Mouse (Mus musculus): ENCODE data around the gene Htra3.

The Htra3 gene

DNA sequence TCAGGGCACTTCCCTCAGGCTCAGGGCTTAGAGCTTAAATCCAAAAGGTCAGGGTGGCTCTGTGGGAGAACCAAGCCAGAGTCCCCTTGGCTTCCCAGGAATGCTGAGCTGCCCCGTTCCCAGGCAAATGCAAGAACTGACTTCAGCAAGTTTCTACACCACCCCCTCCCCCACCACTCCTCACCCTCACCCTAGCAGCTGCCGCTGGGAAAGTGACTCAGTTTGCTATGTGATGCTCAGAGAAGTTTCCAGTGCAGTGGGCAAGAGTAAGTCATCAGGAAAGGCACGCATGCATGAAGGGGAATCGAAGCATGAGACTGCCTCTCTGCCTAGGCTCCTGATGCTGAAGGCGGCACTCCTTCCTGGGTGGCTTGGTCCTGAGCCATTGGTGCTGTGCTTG is 62.6 kb downstream of the Htra3 start:
- DNase-seq (ENCODE audit: low spot score in 2 of 2) = no peak

DNA sequence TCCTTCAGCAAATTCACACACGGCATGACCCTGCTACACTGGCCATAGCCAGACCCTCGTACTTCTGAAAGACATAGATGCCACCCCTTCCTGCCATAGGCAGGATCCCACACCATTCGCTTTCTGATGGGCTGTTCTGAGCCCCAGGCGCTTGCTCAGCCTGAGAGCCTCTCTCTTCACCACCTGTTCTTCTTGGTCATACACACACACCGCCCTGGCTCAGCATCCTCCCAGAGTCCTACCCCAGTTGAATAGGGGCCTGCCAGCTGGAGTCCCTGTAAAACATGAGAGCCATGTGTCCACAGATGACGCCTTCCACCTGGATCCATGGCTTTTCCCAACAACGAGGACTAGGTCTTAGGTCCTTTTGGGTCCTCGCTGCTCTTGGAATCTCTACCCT is 66.9 kb downstream of the Htra3 start:
- DNase-seq (ENCODE audit: low spot score in 2 of 2) = no peak

DNA sequence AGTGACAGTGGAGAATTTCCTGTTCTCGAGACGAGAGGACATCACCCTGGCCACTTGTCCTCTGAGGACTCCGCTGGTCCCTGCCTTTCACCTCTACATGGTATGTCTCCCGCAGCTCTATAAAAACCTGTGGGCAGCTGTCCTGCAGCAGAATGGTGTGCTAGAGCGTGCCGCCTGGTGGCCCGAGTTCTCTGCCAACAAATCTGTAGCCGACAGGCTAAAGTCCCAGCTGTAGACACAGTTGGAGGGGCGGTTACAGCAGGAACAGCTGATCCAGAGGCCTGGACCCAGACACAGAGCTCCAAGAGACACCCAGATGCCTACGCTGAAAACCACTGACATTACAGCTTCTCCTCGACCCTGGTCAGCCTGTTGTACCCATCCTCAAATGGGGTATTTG is 67.7 kb downstream of the Htra3 start:
- DNase-seq (ENCODE audit: low spot score in 2 of 2) = no peak

DNA sequence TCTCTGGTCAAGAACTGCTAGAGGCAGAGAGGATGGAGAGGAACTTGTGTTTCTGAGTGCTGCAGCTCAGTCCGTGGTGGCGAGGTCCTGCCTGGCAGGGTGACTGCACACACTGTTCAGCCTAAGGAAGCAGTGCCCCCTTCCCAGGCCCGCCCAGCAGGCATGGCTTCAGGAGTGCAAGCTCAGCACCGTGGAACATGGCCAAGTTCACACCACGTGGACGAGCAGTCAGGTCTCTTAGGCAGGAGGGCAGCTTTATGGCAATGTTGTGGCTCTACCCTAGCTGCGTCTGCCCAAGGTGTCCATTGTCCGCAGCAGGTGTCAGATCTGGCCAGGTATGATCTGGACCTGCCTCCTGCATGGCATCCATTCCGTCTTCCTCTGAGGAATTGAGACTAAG is 68.4 kb downstream of the Htra3 start:
- no peak for DNase-seq (ENCODE audit: low spot score in 2 of 2)

DNA sequence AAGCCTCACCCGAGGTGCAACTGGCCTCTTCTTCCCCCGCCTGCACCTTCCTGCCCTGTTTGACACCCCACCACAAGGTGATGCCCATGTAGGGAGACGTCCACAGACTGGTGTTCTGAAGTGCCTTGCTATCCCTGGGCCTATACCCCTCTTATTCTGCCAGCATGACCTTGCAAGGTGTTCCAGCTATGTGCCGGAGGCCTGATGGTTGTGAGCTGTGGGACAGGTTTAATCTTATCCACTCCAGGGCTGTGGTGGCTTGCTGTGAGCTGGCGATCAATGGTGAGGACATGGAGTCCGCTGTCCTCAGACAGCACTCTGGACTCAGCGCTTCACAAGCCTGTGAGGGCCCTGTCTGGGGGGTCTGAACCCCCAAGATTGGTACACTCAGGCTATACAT is 69.2 kb downstream of the Htra3 start:
- DNase-seq (ENCODE audit: low spot score in 2 of 2) = no peak

DNA sequence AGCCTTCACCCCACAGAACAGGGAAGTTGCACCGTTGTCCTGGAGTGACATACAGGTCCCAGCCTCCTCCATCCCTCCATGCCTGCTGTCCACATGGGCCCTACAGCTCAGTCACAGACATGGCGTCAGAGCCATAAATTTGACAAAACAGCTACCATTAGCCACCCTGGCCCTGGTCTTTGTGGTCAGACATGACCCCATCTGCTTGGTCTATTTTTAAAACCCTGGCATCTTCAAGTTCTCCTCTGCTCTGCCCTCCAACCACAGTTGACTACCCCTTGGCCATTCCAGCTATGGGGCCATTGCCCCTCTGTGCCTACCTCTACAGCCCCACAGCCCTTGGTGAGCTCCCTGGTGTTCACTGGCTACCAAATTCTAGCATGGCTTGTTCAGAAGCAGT is 69.6 kb downstream of the Htra3 start:
- DNase-seq (ENCODE audit: low spot score in 2 of 2) = no peak

DNA sequence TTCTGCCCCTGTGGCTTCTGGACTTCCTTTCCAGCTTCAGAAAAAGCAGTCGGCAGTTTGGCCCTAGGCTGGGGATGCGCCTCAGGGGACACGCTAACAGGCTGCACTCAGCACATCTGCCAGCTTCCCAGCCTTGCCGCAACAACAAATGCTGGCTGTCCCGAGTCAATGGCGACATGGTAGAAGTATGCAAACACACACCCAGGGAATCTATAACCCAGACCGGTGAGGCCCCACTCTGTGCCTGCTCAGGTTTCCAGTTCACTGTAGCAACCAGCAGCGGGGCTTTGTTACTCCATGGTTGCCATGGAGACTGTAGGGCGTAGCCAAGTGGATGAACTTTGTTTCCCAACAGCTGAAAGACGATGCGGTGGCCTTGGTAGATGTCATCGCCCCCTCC is 70.2 kb downstream of the Htra3 start:
- peak in 1 of 2 experiments; percentile 59 for DNase-seq (ENCODE audit: low spot score in 2 of 2)

DNA sequence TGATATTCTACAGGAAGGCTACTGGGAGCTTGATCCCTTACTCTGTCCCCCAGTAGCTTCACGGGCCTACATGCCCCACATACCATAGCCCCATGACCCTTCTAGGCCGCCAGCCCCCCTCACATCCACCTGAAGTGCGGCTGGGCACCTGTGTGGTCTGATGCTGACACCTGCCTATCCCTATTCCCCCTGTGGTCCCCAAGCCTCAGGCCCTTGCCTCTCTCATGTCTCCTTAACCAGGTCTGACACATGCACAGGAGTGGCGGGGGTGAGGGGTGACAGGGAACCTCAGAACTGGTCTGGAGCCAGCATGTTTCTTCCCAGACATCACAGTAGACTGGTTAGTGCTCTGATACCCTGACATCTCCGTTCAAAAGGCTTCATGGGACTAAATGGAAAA is 71.0 kb downstream of the Htra3 start:
- no peak for DNase-seq (ENCODE audit: low spot score in 2 of 2)

DNA sequence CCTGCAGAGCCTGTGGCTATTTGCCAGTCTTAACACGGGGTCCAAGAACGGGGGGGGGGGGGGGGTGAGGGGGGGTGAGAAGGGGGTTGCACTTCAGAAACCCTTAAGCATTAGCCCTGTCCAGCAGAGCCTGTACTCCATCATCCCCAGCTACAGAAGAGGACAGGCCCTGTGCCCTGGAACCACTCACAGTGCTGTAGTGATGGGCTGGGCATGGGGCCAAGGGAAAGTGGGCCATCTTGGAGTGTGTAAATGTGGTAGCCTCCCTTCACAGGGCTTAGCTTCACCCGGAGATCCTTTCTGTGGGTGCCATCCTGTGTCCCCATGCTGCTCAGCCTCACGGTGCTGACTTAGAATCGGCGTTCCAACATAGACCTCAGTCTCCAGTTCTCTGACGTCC is 71.8 kb downstream of the Htra3 start:
- no peak for DNase-seq (ENCODE audit: low spot score in 2 of 2)

DNA sequence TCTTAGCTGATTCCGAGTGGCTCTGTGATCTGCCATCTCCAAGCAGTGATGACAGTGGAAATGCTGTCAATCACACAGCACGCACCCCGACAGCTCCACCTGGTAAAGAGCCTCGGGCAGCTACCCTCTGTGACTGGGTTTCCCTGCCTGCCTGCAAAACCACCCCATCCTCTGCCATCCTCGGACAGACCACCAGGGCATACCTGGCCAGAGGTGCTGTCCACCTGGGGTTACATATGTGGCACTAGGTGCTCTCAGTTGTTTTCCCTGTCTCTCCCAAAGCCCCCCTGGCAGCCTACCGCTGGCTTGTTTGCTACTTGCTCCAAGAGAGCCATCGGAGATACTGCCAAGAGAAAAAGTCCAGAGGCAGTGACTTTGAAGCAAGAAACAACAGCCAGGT is 72.8 kb downstream of the Htra3 start:
- DNase-seq (ENCODE audit: low spot score in 2 of 2) = no peak

DNA sequence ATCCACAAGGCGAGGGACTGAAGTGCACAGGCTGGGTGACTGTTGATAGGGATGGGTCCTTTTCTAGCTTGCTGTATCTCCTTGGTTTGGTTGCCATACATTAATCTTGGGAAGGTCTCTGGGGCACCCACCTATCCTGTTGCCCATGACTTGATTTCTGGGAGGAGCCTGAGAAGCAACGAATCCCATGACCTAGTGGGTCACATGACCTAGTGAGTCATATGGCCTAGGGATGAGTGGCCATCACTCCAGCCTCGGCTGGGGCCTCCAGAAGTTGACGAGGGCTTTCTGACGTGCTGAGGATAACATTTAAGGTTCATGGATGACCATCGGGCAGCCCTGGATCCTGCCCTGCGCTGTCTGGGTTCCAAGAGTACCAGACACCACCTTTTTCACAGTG is 74.2 kb downstream of the Htra3 start:
- no peak for DNase-seq (ENCODE audit: low spot score in 2 of 2)
